Mouse (Mus musculus): ENCODE data around the gene Gm867.

The Gm867 gene

GRCm38 (mm10) chr10:75940520-75940919 is at the start of gene Gm867:
TSS of gene Gm867 (minus strand) at chr10:75940672.
- DNase-seq = no peak

DNA sequence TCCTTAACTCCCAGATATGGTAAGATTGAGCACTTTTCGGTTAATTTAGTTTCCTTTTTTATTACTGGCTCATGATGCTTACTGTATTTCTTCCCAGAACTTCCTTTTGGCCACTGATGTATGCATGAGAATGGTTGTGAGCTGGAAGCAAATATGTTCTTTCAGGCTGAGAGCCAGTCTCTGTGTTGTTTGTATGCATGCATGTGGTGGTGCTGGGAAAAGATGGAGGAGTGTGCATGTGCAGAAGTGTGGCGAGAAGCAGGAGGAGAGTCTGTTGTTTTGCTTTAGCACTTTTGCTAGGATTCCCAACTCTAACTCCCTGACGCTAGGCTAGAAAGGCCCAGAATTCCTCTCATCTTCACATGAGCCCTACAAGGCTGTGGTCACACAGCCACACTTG is 39.0 kb upstream of the Gm867 start:
- DNase-seq = no peak

DNA sequence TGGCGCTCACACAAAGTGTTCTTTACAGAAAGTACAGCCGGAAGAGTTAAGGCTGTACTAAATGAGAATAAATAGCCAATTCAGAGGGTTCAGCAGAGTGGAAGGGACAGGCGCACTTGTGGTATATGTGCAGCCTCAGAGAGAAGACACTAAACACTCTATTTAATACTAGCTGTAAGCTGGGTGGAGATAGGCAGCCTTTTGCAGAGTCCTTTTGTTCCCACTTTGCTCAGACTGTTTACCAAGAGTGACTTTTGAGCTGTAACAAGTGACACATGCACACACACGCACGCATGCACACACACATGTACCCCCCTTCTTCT is 38.3 kb upstream of the Gm867 start:
- DNase-seq = no peak

DNA sequence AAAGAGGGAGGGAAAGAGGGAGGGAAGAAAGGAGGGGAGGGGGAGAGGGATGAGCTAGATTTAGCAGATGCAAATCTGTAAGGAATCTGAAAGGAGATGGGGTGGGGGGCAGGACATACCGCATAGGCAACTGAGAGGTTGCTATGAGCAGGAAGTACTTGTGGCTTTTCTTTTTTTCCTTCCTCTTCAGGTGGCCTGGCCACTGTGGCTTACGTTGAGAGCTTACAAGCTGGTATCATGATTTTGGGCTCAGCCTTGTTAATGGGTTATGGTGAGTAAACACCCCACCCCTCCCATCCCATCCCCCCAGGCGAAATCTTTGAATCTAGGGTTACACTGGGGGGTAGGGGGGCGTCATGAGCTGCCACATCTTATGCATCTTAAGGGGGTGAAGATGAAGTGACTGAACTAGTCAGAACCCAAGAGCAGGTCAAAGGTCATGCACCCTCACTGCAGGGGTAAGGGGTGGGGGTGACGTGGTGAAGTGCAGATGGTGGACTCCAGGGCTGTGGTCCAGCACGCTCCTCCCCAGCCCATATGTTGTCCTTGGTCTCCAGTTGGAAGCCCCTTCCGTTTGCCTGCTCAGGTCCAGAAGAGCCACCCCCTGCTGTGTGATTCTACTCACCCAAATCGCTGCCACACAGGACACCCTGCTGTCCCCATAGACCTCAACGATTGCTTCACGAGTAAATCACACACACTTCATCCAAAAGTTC is 37.8 kb upstream of the Gm867 start:
- DNase-seq = peak; percentile 13 to 14

DNA sequence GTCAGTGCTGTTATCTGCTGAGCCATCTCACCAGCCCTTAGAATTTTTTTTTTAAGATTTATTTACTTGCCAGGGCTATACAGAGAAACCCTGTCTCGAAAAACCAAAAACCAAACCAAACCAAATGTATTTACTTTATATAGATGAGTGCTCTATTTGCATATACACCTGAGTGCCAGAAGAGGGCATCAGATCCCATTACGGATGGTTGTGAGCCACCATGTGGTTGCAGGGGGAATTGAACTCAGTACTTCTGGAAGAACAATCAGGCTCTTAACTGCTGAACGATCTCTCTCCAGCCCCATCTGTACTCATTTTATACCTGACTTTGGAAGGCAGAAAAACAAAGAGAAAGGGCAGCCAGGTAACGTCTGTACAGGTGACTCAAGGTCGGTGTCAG is 34.7 kb upstream of the Gm867 start:
- DNase-seq = peak; percentile 62 to 69

DNA sequence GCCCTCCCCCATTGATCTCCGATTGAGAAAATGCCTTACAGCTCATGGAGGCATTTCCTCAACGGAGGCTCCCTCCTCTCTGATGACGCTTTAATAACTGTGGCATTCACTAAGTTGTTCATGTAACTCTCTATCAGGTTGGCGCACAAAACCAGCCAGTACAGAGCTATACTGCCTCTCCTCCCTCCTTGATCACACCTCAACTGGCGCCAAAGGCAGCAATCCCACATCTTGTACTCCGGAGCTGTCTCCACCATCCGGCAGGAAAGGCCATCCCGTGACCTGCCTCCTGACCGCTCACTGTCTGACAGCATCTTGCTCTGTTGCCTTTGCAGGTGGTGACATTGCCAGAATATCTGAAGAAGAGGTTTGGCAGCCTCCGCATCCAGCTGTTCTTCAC is 33.4 kb upstream of the Gm867 start:
- DNase-seq = no peak

DNA sequence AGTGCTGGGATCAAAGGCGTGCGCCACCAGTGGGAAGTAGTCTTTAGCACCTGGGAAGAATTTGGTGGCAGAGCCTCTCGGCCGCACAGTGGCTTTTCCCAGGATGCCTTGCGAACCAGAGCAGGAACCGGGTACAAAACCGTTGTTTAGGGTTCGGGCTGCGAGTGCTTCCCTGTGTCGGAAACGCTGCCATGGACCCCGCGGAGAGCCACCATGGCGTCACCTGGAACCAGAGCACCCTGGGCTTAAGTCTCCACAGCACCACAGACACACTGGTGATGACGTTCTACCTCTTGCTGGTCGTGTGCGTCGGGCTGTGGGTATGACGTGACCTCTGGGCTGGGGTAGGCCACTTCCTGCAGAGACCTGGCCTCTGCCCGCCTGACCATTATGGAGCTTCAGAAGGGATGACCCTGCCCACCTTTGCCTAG is 13.9 kb upstream of the Gm867 start, which contains the start of gene Gm5134:
TSS of gene Gm5134 (plus strand) at position 134 of the 431 bp plus-strand sequence.
- peak in 1 of 2 experiments; percentile 21 for DNase-seq

DNA sequence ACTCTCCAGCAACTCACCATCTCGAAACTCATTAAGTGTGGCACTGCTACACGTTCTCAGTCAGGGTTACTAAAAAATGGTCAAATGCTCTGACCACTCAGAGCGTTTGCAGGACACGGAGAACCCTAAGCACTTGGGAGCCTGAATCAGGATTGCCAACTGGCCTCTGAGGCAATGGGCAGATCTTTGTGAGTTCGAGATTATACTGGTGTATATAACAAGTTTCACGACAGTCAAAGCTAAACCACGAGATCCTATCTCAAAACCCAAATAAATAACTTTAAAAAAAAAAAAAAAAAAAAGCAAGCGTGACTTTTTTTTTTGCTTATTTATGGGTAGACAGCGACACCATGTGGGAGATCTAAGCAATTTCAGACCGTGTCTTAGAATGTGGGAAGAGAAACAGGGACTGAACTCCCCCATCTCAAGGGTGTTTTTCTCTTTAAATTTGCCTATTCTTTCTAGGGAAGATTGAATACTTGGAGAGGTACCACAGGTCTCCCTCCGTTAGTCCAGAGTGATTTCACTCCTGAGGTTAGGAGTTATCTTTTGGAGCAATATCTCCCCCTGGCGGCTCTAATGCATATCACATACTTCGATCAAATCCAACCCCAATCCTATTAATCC is 11.1 kb upstream of the Gm867 start:
- peak; percentile 68 to 73 for DNase-seq

GRCm38 (mm10) chr10:75950791-75951210 is 10.3 kb upstream of the Gm867 start:
- DNase-seq = peak; percentile 60 to 63

DNA sequence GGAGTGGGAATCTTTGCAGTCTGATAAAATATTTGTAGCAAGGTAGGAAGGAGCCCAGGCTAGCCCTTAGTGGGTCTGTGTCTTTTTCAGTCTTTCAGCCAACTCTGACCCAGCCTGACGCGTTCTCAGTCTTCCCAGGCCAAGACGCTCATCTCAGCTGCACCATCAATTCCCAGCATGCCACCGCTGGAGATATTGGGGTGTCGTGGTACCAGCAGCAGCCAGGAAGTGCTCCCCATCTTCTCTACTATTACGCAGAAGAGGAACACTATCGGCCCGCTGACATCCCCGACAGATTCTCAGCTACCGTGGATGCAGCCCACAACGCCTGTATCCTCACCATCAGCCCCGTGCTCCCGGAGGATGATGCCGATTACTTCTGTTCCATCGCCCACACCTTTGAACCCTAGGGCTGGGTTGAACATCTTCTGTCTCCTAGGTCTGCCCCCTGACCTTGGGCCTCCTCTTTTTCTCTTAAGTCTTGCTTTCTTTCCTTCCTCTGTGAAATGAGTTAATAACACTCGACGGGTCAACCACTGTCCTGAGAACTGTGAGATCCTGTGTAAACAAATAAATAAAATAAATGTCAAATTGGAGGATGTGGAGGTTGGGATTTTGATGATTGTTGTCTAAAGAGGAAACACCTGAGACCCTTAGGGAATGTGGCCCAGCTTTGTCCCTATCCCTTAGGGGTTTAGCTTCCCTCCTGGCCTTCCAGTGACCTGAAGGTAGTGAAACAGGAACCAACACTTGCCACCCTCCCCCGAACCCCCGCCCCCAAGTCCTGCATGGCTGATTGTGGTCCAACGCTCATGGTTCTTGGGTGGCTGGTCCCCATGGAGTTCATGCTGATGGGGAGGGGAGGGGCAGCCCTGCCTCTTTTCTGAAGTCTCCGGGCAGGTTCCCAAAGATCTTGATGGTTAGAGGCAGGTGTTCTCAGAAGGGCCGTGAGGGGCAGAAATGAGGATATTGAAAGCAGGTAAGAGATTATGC is 8.9 kb upstream of the Gm867 start:
- DNase-seq = peak; percentile 75 to 80

DNA sequence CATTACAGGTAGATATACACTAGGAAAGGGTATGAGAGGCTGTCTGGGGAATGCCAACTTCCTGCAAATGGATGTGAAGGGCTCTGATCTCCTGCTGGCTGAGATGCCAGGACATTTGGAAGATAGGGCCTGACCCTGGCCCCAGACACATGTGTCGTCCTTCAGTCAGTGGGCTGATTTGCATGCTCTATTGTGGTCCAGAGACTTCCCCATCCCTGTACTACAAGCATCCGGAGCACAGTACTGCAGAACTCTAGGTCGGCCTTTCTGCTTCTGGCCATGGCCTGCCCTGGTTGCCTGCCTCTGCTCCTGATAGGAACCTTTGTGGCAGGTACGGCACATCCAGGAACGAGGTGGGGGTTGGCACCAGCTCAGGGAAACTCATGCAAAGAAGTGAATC is 7.6 kb upstream of the Gm867 start:
- peak; percentile 37 to 46 for DNase-seq

GRCm38 (mm10) chr10:75945896-75946295 is 5.4 kb upstream of the Gm867 start:
- DNase-seq = no peak

DNA sequence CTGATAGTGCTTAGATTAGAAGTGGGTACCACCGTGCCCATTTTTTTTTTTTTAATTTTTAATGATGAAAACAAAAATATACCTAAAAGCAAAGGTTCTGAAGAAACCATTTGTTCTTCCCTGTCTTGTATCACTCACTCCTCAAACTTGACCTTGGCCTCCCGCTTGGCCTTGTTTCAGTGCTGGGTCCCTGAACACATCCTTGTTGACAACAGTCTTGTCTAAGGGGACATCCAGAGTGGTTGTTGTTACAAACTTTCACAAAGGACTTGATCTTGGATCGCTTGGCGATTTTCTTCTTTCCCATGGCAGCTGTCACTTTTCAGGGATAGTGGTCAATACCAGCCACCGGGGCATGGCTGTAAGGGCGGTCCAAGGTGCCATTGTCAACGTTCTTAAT is 4.7 kb upstream of the Gm867 start:
- DNase-seq = no peak

GRCm38 (mm10) chr10:75944066-75944772 is 3.7 kb upstream of the Gm867 start:
- DNase-seq = no peak

- DNase-seq = no peak
Measured at GRCm38 (mm10) chr10:75942736-75943477, 2.4 kb upstream of the Gm867 start, which contains the start of gene Vpreb3. TSS of gene Vpreb3 (plus strand) at chr10:75943057.

- DNase-seq = no peak
Measured at GRCm38 (mm10) chr10:75941042-75941824, 761 bp upstream of the Gm867 start.

GRCm38 (mm10) chr10:75939481-75940234 is 814 bp downstream of the Gm867 start:
- no peak for DNase-seq

GRCm38 (mm10) chr10:75937851-75938643 is 2.4 kb downstream of the Gm867 start:
- peak; percentile 37 to 38 for DNase-seq

All from B cell, adult 2 months (primary cell).